Comparison of ENCODE assay signal across 9 mouse cellular contexts in the genomic region with DNA sequence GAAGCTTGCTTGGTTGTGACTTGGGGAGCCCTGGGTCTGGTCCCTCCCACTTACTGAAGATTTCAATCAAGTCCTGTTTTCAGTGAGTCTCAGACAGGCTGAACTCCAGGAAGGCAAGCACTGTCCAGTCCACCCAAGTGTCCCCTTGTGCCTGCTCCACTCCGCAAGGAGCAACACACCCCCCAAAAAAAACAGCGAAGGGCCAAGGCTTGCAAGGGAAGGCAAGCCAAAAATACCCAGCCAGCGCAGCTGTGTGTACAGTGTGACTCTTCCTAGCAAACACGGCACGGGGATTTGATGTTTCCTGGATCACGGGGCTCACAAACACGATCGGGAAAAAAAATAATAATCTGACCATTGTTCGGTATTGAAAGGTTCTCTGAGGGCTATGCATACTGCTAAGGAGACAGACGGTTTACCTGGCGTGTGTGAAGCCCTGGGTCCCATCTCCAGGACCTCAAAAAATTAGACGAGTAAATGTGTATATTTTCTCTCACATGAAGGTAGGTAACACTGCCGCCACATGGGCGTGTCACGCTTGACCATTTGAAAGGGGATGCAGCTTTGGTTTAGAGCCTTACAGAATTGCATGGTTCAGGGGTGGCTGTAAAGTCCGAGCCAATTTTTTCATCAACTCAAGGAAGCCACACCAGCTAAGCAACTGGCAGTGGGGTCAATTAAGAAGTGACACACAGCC. TPM values are rescaled to one million over a fixed set of nuclear protein-coding genes. Genes with fewer than 3 reads are reported as not detected.
DNase-seq lines count a peak whose midpoint lies in the region; ATAC-seq lines count a peak whose summit lies in the region.
"Had no signal": no experiment of that assay in that cellular context is flagged by ENCODE, and none has a peak within 500 bp of the region (broad histone marks: within the 10 kb centered on the region; RNA-seq: fewer than 3 reads in every experiment).

No protein-coding gene starts in this region.

- H3K36me3 ChIP-seq in heart, embryonic 15.5 days = no peaks in the 10 kb centered on the region
- no peaks in the 10 kb centered on the region for H3K36me3 ChIP-seq in hindbrain, embryonic 15.5 days
- no peaks in the 10 kb centered on the region for H3K36me3 ChIP-seq in lung, embryonic 16.5 days (ENCODE audit: control insufficient read depth, insufficient read depth, low read length)

- no peaks in the 10 kb centered on the region for H3K9me3 ChIP-seq in heart, embryonic 15.5 days (replicated peaks)
- no peaks in the 10 kb centered on the region for H3K9me3 ChIP-seq in hindbrain, embryonic 15.5 days
- H3K9me3 ChIP-seq in lung, embryonic 16.5 days (ENCODE audit: control insufficient read depth, low read length) = no peaks in the 10 kb centered on the region

- H3K9ac ChIP-seq in heart, embryonic 15.5 days = peak overlapping the region; percentile 71
- H3K9ac ChIP-seq in hindbrain, embryonic 15.5 days = peak overlapping the region; percentile 72
- H3K9ac ChIP-seq in lung, embryonic 16.5 days (ENCODE audit: low read length) = peak overlapping the region; percentile 75

- peak overlapping the region; percentile 74 for H3K4me3 ChIP-seq in heart, embryonic 15.5 days
- H3K4me3 ChIP-seq in hindbrain, embryonic 15.5 days = peak overlapping the region; percentile 78
- H3K4me3 ChIP-seq in lung, embryonic 16.5 days (ENCODE audit: low read length) = peak overlapping the region; percentile 62

- peak overlapping the region; percentile 76 for H3K4me2 ChIP-seq in heart, embryonic 15.5 days
- peak overlapping the region; percentile 76 for H3K4me2 ChIP-seq in hindbrain, embryonic 15.5 days
- peak overlapping the region; percentile 46 for H3K4me2 ChIP-seq in lung, embryonic 16.5 days (ENCODE audit: low read depth, low read length)

- DNase-seq in heart, postnatal 4 days = no peak
- DNase-seq in cerebellum, postnatal 25 days = peak; percentile 65 to 68
- no peak for DNase-seq in right cerebral cortex, postnatal 14 days
- DNase-seq in layer of hippocampus, adult 9-11 months = no peak
- no peak for DNase-seq in layer of hippocampus, postnatal 14 days (ENCODE audit: low spot score in 2 of 2)

- no peak for ATAC-seq in heart, embryonic 15.5 days (replicated peaks; ENCODE audit: insufficient number of reproducible peaks, insufficient read depth, low FRiP score, low read depth)
- no peak for ATAC-seq in hindbrain, embryonic 15.5 days (ENCODE audit: low FRiP score, low read depth)
- ATAC-seq in lung, embryonic 16.5 days (ENCODE audit: low read depth) = no peak
- ATAC-seq: Patski had no signal

- no peaks in the 10 kb centered on the region for H3K27me3 ChIP-seq in heart, embryonic 15.5 days
- H3K27me3 ChIP-seq in hindbrain, embryonic 15.5 days = no peaks in the 10 kb centered on the region
- no peaks in the 10 kb centered on the region for H3K27me3 ChIP-seq in lung, embryonic 16.5 days (ENCODE audit: control insufficient read depth, insufficient read depth, low read depth, low read length)

- 39% methylated on average over 16 of the region's 16 CpGs for WGBS in heart, embryonic 15.5 days
- WGBS in hindbrain, embryonic 15.5 days = 58% methylated on average over 16 of the region's 16 CpGs
- 27% methylated on average over 16 of the region's 16 CpGs for WGBS in lung, embryonic 16.5 days

- H3K27ac ChIP-seq in heart, embryonic 15.5 days = peak overlapping the region; percentile 83
- H3K27ac ChIP-seq in hindbrain, embryonic 15.5 days (replicated peaks) = peak overlapping the region; percentile 75; the same call in 1 of the 2 replicates
- H3K27ac ChIP-seq in lung, embryonic 16.5 days (ENCODE audit: low read length) = no peak overlapping the region; the same call in 1 of the 2 replicates

- H3K4me1 ChIP-seq in heart, embryonic 15.5 days (replicated peaks) = peaks cover 48% of the 10 kb centered on the region
- peaks cover 35% of the 10 kb centered on the region for H3K4me1 ChIP-seq in hindbrain, embryonic 15.5 days (replicated peaks)
- H3K4me1 ChIP-seq in lung, embryonic 16.5 days (replicated peaks; ENCODE audit: control insufficient read depth, insufficient read depth, low read length) = peaks cover 23% of the 10 kb centered on the region

RNA-seq across cellular contexts. Expression of a gene that starts 1.3 kb away (rescaled TPM):
- polyA plus RNA-seq in heart, embryonic 15.5 days (2015; fragmentation: Nextera tagmentation; extraction: Ambion mirVana) = 16.6 and 20.8 TPM in 2 replicates
- total RNA-seq in heart, postnatal 4 days (2021) = 10 to 100 TPM; 16.9 to 19.8 TPM
- 24.3 and 24.6 TPM in 2 replicates for polyA plus RNA-seq in hindbrain, embryonic 15.5 days (2015; fragmentation: Nextera tagmentation; extraction: Ambion mirVana)
- polyA plus RNA-seq in lung, embryonic 16.5 days (2015; fragmentation: Nextera tagmentation; extraction: Ambion mirVana) = 19.1 and 21.8 TPM in 2 replicates
- 10 to 100 TPM; 57.3 to 76.8 TPM for total RNA-seq in layer of hippocampus, postnatal 14 days (2021)
- polyA plus RNA-seq: Patski had no signal

RNA-seq across cellular contexts. Expression of a gene that starts 55.7 kb away (rescaled TPM):
- polyA plus RNA-seq in heart, embryonic 15.5 days (2015; fragmentation: Nextera tagmentation; extraction: Ambion mirVana) = not detected in 2 replicates
- not detected for total RNA-seq in heart, postnatal 4 days (2021)
- polyA plus RNA-seq in hindbrain, embryonic 15.5 days (2015; fragmentation: Nextera tagmentation; extraction: Ambion mirVana) = not detected in 2 replicates
- not detected in 2 replicates for polyA plus RNA-seq in lung, embryonic 16.5 days (2015; fragmentation: Nextera tagmentation; extraction: Ambion mirVana)
- total RNA-seq in layer of hippocampus, postnatal 14 days (2021) = not detected
- polyA plus RNA-seq: Patski had no signal

Comparison
In these comparisons a context has a peak if more than half of its experiments do, and no peak if none do; other contexts are left out.
1. DNase-seq: peak in cerebellum, postnatal 25 days (2 of 2); none in heart, postnatal 4 days (single experiment), right cerebral cortex, postnatal 14 days (single experiment), layer of hippocampus, adult 9-11 months (single experiment) and layer of hippocampus, postnatal 14 days (0 of 2).
2. Peak in every context shown above with its lines, with median percentiles within 50 percentile points of each other: H3K4me2 ChIP-seq, H3K4me3 ChIP-seq and H3K9ac ChIP-seq.